Mouse (Mus musculus): ENCODE measurements around the gene Inppl1.

Gene Inppl1

DNA sequence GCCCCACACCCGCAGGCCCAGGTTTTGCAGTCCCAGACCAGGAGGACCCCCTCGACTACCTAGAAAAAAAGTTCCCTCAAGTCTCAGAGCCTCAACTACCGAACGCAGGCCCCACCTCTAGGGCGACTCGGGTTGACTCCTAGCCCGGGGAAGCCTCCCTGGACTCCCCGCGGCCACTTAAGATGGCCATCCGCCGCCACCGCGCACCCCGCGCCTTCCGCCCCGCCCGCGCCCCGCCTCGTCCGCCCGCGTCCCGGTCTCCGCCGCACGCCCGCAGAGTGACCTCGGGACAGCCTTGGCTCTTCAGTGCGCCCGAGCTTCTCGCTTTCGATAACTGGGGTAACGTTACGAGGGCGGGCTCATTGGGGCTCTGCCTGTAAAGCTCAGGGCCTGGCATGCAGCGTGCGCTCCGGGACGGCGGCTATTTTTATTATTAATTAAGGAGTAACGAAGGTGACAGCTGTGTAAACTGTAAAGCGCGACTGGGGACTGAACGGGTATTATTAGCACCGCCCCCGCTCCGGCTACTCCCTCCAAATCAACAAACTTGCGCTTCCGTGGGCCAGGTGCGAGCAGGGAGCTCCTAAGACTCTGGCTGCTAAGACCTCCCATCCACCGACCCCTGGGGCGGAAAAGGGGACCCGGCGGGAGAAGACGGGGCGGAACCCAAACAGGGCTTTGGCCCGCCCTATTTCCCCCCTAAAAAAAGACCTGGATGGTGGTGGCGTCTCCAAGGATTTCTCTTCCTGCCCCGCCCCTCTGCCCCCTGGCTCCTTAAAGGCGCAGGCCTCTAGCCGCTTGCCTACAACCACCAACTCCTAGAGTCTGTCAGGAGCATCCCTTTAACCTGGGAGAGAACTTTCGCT lies at the start of gene Inppl1:
TSS of gene Inppl1 (minus strand) at position 624 of the 866 bp plus-strand sequence.
- in situ Hi-C loops (cut with MboI; ENCODE audit: low sequenced_read_pairs), result no loop called here

DNA sequence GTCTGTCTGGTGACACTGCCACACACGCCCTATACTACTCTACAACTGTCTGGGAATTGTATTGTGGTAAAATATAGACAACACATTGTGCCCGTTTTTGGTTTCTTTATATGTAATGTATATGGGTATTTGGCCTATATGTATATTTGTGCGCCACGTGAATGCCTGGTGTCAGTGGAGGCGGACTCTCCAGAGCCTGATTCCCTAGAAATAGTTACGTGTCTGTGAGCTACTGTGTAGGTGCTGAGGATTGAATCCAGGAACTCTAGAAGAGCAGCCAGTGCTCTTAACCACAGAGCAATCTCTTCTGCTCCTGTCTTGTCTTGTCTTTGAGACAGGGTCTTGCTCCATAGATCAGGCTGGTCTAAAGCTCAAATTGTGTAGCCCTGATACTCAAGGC lies 48.2 kb upstream of the Inppl1 start:
- in situ Hi-C loops (cut with MboI; ENCODE audit: low sequenced_read_pairs), result no loop called here

DNA sequence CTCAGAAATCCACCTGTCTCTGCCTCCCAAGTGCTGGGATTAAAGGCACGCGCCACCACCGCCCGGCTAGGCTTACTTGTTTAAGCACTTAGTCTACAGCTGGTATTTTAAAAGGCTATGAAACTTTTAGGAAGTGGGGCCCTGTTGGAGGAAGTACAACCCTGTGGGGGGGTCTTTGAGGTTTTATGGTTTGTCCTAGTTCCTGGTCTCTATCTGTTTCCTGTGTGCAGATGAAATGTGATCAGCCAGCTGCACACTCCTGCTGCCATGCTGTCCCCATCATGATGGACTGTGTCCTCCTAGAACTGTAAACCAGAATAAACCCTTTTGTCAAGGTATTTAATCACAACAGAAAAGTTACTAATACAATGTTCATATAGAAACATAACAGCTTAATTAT lies 46.1 kb upstream of the Inppl1 start:
- in situ Hi-C loops (cut with MboI; ENCODE audit: low sequenced_read_pairs), result no loop called here

DNA sequence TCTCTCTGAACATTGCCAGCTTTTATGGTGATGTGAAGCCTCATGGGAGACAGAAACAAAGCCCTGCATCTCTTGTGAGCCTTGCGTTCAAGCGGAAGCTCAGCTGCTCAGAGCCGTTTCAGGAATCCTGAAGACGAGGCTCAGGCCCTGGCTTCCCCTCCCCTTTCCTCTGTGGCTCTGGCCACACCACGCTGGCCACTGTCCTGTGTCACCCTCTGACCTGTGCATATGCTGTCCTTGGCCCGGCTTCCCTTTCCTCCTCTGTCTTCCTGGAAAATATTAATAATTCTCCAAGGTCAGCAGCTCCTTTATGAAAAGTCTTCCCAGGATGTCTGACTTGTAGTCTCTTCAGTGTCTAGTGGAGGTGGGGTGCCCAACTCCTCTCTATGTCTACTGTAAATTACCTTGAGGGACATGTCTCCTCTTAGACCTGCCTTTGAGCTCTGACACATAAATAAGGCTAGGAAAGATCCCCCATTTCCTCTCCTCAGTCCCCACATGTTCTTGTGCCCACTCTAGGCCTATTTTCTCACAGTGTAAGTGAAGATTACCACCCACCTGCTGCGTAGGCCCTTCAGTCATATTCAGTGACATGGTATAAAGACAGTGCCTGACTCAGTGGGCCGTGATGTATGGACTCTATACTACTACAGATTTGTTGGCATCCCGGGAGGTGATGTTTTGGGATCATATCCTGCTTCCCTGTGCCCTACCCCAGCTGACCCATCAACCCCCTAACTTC lies 44.6 kb upstream of the Inppl1 start:
- in situ Hi-C loops (cut with MboI; ENCODE audit: low sequenced_read_pairs), result no loop called here

DNA sequence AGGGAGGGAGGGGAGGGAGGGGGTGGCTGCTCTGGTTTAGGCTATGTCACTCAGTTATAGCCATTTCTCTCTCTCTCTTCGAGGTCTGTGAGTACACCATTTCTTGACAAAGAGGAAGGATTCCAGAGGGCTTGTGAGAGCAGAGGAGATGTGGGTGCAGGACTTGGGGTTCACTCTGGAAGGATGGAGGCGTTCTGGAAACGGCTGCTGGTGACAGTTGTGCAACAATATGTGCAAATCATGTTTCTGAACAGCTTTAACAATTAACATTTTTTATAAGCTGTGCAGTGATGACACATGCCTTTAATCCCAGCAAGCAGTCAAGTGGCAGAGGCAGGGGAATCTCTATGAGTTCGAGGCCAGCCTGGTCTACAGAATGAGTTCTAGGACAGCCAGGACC lies 42.8 kb upstream of the Inppl1 start:
- in situ Hi-C loops (cut with MboI; ENCODE audit: low sequenced_read_pairs), result no loop called here

DNA sequence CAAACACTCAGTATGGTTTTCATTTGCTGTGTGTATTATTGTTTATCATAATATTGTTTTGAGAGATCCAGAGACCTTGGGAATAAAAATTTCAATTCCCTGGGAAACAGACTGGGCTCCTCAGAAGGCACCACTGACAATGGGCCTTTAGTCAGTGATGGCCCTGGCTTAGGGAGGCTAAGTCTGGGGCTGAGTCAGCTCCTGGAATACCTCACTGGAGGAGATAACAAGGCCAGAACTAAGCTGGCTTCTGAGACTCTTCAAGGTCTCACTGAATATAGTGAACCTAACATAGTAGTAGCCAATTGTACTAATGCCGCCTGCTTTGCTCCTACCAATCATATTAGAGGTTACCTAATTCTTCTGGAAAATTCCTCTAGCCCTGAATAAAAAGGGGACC lies 37.9 kb upstream of the Inppl1 start:
- in situ Hi-C loops (cut with MboI; ENCODE audit: low sequenced_read_pairs), result no loop called here

DNA sequence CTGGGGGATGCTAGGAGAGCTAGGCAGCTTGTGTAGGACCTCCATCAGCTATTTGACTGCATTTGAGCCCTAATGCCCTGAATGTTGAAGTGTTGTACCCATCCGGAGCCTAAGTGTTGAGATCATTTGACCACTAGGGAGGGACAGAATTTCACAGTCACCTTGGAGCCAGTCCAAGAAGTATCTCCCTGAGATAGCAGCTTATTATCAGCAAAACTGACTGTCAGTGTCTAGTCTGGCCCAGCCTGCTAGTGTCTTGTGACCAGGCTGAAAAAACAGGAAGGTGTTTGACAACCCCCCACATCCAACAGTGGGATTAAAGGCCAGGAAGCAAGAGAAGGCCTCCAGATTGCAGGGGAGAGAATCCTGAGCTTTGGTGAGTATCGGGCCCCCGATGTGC lies 33.3 kb upstream of the Inppl1 start:
- in situ Hi-C loops (cut with MboI; ENCODE audit: low sequenced_read_pairs), result no loop called here

DNA sequence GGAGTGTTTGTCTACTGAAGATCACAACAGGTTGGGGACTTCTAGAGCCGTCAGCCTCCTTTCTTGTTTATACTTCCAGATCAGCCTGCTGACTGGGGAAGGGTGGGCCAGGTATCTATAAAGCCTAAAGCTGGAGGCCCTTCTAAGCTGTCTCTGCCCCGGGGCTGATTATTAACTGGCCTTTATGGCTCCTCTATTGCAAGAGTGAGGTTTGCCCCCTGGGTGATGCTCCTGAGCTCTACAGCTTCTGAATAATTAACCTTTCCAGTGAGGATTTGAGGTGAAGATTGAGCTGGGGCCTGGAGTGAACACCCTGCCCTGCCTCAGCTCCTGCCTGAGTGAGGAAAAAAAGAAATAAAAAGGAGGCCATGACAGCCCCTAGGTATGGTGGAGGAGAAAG lies 32.6 kb upstream of the Inppl1 start, which contains the start of gene Folr1:
TSS of gene Folr1 (minus strand) at position 160 of the 400 bp plus-strand sequence.
- in situ Hi-C loops (cut with MboI; ENCODE audit: low sequenced_read_pairs), result no loop called here

DNA sequence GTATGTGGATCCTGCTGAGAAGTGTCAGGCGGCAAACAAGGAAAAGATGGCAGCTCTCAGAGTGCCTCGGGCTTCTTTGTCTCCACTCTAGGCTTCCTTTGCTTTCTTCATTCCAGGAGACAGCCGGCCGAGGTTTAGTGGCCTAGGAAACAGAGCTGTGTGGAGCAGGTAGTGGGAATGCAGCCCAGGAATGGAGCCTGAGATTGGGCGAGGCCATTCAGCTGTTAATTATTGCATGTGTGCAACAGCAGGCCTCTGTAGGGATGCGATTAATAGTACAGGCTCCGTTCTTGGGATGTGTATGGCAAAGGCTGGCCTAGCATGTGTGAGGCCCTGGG lies 31.1 kb upstream of the Inppl1 start:
- in situ Hi-C loops (cut with MboI; ENCODE audit: low sequenced_read_pairs), result no loop called here

DNA sequence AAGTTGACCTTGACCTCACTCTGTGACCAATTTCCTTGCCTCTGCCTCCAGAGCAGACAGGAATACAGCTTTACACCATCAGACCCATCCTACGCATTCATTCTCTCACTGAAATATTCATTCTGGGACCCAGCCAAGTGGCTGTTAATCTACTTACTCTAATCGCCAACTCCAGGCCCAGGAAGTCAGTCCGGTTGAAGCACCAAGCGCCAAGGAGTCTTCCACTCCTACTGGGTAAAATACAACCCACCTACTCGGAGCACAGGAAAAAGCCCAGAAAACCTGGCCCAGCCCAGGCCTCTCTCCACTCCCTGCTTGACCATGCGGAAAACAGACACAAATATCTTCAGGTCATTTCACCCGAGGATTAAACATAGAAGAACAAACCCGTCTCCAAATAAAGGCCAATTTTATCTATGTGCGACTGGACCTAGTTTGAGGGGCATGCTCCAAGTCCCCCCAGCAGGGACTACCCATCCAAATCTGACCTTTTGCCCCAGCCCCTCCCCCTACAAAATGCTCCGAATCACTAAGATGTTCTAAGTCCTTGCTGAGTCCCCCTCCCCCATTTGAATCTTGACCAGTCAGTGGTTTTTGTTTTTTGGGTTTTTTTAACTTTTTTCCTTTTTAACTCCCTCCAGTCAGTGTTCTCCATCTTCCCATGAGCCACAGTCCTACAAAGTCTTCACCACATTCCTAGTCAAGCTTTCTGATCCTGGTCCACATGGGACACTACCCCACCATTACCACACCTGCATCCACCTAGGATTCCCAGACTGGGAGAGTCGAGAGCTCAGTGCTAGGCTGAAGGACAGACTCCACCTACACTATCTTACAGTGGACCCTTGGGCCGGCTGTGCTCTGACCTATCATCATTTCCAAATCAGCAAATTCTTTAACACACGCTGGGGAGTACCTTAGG lies 30.5 kb upstream of the Inppl1 start:
- in situ Hi-C loops (cut with MboI; ENCODE audit: low sequenced_read_pairs), result no loop called here

DNA sequence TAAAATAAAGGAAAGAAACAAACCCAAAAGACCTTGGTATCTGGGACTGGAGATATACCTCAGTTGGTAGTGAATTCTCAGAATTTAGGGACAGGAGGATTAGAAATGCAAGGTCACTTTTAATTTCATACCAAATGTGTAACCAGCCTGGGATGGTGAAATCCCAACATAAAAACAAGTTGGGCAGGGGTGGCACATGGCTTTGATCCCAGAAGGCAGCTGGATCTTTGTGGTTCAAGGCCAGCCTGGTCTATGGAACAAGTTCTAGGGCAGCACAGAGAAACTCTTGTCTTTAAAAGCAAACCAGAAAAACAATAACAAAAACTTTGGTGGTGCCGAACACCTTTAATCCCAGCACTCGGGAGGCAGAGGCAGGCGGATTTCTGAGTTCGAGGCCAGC lies 29.5 kb upstream of the Inppl1 start:
- in situ Hi-C loops (cut with MboI; ENCODE audit: low sequenced_read_pairs), result no loop called here

DNA sequence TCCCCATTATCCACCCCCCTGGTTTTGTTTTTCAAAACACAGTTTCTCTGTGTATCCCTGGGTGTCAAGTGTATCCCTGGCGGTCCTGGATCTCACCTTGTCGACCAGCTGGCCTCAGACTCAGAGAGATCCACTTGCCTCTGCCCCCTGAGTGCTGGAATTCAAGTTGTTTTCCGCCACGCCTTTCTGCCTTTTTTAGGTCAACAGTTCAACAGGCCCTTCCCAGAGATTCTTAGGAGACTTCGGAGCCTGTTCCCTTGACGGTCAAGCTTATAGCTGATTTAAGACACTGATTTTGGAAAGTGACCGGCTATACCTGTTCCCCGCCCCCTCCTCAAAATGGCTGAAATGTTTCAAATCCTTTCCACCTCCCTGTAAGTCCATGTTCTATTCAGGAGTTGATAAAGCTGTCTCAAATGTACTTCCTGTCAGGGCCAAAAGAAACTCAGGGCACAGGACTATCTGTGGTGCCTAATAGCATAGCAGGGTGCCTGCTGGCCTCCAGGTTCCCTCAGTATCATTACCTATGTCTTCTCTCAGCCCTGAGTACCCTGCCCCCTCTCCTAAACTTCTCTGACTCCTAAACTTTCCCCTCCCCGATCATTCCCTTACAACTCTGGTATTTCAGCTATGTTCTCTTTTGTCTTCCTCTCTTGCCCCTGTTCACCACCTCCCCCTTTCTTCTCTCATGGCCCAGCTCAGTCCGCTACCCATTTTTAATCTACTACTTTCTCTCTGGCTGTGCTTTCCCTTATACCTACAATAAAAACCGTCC lies 28.6 kb upstream of the Inppl1 start:
- in situ Hi-C loops (cut with MboI; ENCODE audit: low sequenced_read_pairs), result no loop called here

DNA sequence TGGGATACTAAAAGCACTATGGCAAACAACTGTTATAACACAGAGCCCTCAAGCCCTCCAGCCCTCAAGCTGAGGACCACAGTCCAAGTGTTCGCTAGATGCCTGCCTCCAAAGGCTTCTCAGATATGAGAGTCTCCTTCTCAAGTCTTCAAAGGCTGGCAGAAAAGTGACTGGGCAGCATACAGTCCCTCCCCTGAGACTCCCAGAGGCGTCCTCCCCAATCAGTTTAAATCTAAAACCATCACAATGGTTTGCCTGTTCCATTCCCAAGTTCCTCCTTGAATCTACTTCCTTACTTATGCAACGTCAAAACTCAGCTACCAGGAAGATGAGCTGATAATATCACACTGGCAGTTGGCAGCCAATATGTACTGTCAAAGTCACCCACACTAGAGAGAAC lies 25.4 kb upstream of the Inppl1 start, which contains the start of gene Anapc15:
TSS of gene Anapc15 (plus strand) at position 301 of the 400 bp plus-strand sequence.
- in situ Hi-C loops (cut with MboI; ENCODE audit: low sequenced_read_pairs), result no loop called here

DNA sequence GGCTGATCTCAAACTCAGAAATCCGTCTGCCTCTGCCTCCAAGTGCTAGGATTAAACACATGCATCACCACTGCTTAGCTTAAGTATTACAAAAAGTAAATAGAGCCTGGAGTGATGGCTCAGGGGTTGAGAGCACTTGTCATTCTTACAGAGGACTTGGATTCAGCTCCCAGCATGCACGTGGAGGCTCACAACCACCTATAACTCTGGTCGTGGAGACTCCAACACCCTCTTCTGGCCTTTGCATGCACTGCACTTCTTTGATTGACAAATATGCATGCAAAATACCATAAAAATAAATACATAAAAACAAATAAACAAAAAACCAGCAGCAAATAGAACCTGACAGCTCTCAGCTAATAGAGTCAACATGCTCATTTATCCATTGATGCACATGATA lies 24.3 kb upstream of the Inppl1 start:
- in situ Hi-C loops (cut with MboI; ENCODE audit: low sequenced_read_pairs), result no loop called here

DNA sequence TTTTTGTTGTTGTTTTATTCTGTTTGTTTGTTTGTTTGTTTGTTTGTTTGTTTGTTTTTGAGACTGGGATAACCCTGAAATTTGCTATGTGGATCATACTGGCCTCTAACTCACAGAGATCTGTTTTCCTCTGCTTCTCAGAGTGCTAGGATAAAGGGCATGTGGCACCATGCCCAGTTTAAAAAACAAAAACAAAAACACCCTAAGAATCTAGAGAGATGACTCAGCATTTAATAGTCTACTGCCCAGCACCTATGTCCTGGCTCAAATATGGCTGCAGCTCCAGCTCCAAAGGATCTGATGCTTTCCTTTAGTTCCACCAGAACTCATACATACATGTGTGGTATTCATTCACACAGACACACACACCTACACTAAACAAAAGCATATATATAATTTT lies 22.9 kb upstream of the Inppl1 start:
- in situ Hi-C loops (cut with MboI; ENCODE audit: low sequenced_read_pairs), result no loop called here

DNA sequence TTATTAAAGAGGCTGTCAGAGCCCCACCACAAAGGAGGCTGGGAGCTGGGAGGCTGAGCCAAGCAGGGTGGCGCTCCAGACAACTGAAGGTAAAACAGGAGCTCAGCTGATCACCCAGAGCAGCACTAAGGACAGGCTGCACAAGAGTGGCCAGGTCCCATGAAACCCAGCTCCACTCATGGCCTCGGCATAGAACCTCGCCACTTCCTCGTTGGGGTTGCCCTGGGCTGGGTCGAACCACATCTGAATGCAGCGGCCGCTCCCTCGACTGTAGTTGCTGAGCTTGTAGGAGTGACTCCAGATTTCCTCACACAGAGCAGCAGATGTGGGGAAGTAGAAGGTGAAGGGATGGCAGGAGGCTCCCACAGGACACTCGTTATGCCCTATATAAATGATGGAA lies 20.3 kb upstream of the Inppl1 start:
- in situ Hi-C loops (cut with MboI; ENCODE audit: low sequenced_read_pairs), result no loop called here

DNA sequence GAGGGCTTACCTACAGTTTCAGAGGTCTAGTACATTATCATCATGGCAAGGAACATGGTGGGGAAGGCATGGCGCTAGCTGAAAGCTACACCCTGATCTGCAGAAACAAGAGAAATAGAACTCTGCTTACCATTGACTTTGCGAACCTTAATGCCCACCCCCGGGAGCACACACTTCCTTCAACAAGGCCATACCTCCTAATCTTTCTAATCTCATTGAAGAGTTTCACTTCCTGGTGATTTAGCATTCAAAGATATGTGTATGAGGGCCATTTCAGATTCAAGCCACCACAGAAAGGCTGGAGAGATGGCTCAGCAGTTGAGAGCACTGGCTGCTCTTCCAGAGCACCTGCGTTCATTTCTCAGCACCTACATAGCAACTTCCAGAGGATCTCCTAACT lies 19.1 kb upstream of the Inppl1 start, which contains the start of gene Folr2:
TSS of gene Folr2 (minus strand) at position 101 of the 400 bp plus-strand sequence.
- in situ Hi-C loops (cut with MboI; ENCODE audit: low sequenced_read_pairs), result no loop called here

DNA sequence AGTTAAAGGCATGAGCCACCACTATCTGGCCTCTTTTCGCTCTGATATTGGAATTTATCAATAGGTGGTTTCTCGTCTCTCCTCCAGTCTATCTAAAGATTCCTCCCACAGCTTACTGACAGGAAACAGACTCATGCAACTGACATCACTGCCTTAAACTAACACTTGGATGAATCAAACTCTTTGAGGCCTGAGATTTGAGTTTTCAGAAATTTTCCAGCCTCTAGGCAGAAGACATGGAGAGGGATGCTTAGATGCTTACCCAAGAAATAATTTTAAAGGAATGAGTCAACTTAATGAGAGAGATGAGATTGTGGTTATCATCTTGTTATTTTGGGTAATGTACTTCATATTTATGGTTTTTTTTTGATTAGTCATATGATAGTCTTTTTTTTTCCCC lies 15.8 kb upstream of the Inppl1 start:
- in situ Hi-C loops (cut with MboI; ENCODE audit: low sequenced_read_pairs), result no loop called here

DNA sequence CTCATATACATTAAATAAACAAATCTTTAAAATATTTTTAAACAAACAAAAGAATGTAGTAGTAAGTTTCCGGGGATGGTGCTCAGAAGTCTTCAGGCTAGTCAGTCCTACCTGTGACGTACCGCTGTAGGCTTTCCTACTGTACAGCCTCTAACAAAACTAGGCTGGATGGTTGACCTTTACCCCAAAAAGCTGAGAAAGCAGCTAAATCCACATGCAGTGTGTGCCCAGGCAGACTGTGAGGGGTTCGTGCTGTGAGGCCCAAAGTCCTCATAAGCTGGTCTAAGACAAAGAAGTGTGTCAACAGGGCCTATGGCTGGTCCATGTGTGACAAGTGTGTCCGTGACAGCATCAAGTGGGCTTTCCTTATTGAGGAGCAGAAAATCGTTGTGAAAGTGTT lies 14.8 kb upstream of the Inppl1 start:
- in situ Hi-C loops (cut with MboI; ENCODE audit: low sequenced_read_pairs), result no loop called here

DNA sequence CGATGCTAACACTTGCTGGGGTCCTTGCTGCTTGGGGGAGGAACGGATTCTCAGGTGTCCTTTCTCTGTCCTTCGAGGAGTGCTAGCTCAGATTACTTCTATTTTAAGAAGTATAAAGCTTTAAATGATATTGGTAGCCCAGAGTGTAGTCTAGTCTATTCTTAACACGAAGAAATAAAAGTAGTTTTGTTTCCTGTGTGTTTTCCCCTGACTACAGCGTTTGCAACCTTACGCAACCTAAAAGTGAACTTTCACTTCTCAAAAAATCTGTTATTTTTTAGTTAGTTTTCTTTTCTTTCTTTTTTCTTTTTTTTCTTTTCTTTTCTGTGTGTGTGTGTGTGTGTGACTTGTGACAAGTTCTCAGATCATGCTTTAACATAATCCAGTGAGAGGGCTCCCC lies 13.7 kb upstream of the Inppl1 start:
- in situ Hi-C loops (cut with MboI; ENCODE audit: low sequenced_read_pairs), result no loop called here
